Mouse (Mus musculus): ENCODE results near the gene Ier3. TPM values are rescaled to one million over a fixed set of nuclear protein-coding genes. Genes with fewer than 3 reads are reported as not detected.
A peak's percentile ranks its signal among the peaks of the same experiment; 100 is the strongest.

Gene Ier3
- polyA plus RNA-seq, 1 experiment: not detected

- no peak for TF ChIP-seq POLR2A (IDR thresholded peaks at IDR 0.05; ENCODE audit: insufficient read depth, low read depth, low read length)
- TF ChIP-seq CTCF (IDR thresholded peaks at IDR 0.05; ENCODE audit: insufficient read depth, low read depth, low read length): no peak
- WGBS: 74% methylated on average over 7 of the region's 7 CpGs
- Histone ChIP-seq H3K27ac (ENCODE audit: insufficient read depth, low read depth, low read length) (no peak overlapping the region), H3K4me3 (ENCODE audit: insufficient read depth, low read depth, low read length) (no peak overlapping the region), H3K4me1 (ENCODE audit: control insufficient read depth, insufficient read depth, low read length) (peaks cover 8% of the 10 kb centered on the region; the same call in 1 of the 2 replicates)
These were observed 5.6 kb upstream of the Ier3 start for GRCm38 (mm10) chr17:35815836-35816235.

- Histone ChIP-seq H3K27ac (ENCODE audit: insufficient read depth, low read depth, low read length) (no peak overlapping the region), H3K4me3 (ENCODE audit: insufficient read depth, low read depth, low read length) (no peak overlapping the region), H3K4me1 (ENCODE audit: control insufficient read depth, insufficient read depth, low read length) (peaks cover 13% of the 10 kb centered on the region)
- WGBS: 75% methylated on average over 8 of the region's 14 CpGs
- TF ChIP-seq CTCF (IDR thresholded peaks at IDR 0.05; ENCODE audit: insufficient read depth, low read depth, low read length) (no peak), POLR2A (IDR thresholded peaks at IDR 0.05; ENCODE audit: insufficient read depth, low read depth, low read length) (no peak)
These were observed 4.8 kb upstream of the Ier3 start for GRCm38 (mm10) chr17:35816686-35817085.

GRCm38 (mm10) chr17:35817226-35817625 lies 4.3 kb upstream of the Ier3 start:
- Histone ChIP-seq H3K4me3 (ENCODE audit: insufficient read depth, low read depth, low read length) (no peak overlapping the region), H3K4me1 (ENCODE audit: control insufficient read depth, insufficient read depth, low read length) (peaks cover 18% of the 10 kb centered on the region), H3K27ac (ENCODE audit: insufficient read depth, low read depth, low read length) (no peak overlapping the region)
- TF ChIP-seq CTCF (IDR thresholded peaks at IDR 0.05; ENCODE audit: insufficient read depth, low read depth, low read length) (no peak), POLR2A (IDR thresholded peaks at IDR 0.05; ENCODE audit: insufficient read depth, low read depth, low read length) (no peak)
- 81% methylated on average over 10 of the region's 10 CpGs for WGBS

DNA sequence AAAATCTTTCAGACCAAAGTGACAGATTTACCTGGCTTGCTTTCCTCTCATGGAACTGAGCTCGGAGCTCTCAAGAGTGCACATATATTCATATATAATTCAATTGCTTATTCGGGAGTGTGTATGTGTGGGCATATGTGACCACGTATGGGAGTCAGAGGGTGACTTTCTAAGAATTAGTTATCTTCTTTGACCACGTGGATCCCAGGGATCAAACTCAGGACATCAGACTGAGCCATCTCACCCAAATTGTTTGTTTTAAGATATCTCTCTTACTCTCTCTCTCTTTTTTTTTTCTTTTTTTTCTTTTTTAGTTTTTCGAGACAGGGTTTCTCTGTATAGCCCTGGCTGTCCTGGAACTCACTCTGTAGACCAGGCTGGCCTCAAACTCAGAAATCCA lies 1.4 kb upstream of the Ier3 start:
- H3K27ac ChIP-seq (ENCODE audit: insufficient read depth, low read depth, low read length): no peak overlapping the region
- 86% methylated on average over 5 of the region's 5 CpGs for WGBS
- H3K4me1 ChIP-seq (ENCODE audit: control insufficient read depth, insufficient read depth, low read length): peaks cover 18% of the 10 kb centered on the region
- H3K4me3 ChIP-seq (ENCODE audit: insufficient read depth, low read depth, low read length): no peak overlapping the region
- TF ChIP-seq CTCF (IDR thresholded peaks at IDR 0.05; ENCODE audit: insufficient read depth, low read depth, low read length) (no peak), POLR2A (IDR thresholded peaks at IDR 0.05; ENCODE audit: insufficient read depth, low read depth, low read length) (no peak)

GRCm38 (mm10) chr17:35822564-35822963 lies 1.1 kb downstream of the Ier3 start:
- Histone ChIP-seq H3K4me1 (ENCODE audit: control insufficient read depth, insufficient read depth, low read length) (peaks cover 18% of the 10 kb centered on the region), H3K4me3 (ENCODE audit: insufficient read depth, low read depth, low read length) (peak overlapping the region; percentile 70), H3K27ac (ENCODE audit: insufficient read depth, low read depth, low read length) (peak overlapping the region; percentile 31; the same call in 1 of the 2 replicates)
- TF ChIP-seq POLR2A (IDR thresholded peaks at IDR 0.05; ENCODE audit: insufficient read depth, low read depth, low read length) (no peak), CTCF (IDR thresholded peaks at IDR 0.05; ENCODE audit: insufficient read depth, low read depth, low read length) (no peak)
- 6% methylated on average over 11 of the region's 11 CpGs for WGBS

DNA sequence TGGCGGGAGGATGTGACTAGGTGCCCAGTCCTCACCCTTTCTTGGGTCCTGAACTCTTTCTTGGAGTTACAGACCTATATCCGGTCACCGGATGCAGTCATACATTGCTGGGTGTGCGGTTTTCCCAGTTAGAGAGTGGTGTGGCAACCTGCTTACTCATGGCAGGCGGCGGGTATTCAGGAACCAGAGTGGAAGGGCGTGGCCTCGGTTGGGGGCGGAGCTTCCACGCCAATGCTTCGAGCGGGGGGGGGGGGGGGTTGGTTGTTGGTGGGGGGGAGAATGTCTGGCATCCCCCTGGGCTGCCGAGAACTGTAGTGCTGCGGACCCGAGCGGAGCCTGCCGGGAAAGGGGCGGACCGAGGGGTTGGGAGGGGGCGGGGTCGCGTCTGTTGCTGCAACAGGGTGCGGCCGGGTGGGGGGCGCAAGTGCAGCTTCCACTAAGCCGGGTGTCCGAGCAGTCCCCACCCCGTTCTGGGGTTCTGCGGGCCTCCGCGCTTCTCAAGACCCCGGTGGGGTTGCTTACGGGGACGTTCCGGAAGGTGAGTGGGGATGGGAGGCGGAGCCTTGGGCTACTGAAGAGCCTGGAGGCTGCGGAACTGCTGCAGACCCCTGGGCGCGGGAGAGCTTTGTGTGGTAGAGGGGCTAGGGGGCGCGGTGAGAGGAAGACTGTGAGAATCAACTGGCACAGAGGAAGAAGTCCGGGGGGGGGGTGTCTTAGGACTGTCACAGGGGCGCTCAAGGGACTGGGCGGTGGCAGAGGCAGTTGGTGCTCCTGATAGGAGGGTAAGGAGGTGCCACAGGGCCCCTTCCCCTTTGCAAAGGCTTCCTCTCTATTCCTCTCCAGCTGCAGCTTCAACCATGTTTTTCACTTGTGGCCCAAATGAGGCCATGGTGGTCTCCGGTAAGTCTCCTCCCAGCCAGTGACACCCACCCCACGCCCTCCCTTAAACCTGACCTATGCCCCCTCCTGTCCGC lies 1.8 kb downstream of the Ier3 start, which contains the start of gene Flot1:
TSS of gene Flot1 (plus strand) at position 267 of the 974 bp plus-strand sequence.
- WGBS: 1% methylated on average over 41 of the region's 47 CpGs
- Histone ChIP-seq H3K4me1 (ENCODE audit: control insufficient read depth, insufficient read depth, low read length) (peaks cover 18% of the 10 kb centered on the region), H3K27ac (ENCODE audit: insufficient read depth, low read depth, low read length) (peak within 1 kb of the TSS; percentile 31; the same call in 1 of the 2 replicates), H3K4me3 (ENCODE audit: insufficient read depth, low read depth, low read length) (peak within 1 kb of the TSS; percentile 70)
- TF ChIP-seq CTCF (IDR thresholded peaks at IDR 0.05; ENCODE audit: insufficient read depth, low read depth, low read length): no peak
- TF ChIP-seq POLR2A (IDR thresholded peaks at IDR 0.05; ENCODE audit: insufficient read depth, low read depth, low read length): no peak

DNA sequence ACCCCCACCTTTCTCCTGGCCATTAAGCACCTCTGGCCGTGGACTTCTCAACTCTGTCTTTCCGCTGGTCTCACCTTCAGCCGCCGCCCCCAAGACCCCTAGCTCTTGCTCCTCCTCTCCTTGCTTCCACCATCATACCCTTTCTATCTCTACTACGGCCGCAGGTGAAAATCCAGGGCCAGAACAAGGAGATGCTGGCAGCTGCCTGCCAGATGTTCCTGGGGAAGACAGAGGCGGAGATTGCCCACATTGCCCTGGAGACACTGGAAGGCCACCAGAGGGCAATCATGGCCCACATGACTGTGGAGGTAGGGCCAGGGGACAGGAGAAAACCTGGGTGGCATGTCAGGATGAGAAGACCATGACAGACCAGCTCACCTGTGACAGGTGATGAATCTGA lies 2.9 kb downstream of the Ier3 start:
- WGBS: 80% methylated on average over 7 of the region's 7 CpGs
- H3K4me1 ChIP-seq (ENCODE audit: control insufficient read depth, insufficient read depth, low read length): peaks cover 18% of the 10 kb centered on the region
- no peak overlapping the region for H3K4me3 ChIP-seq (ENCODE audit: insufficient read depth, low read depth, low read length)
- TF ChIP-seq CTCF (IDR thresholded peaks at IDR 0.05; ENCODE audit: insufficient read depth, low read depth, low read length) (no peak), POLR2A (IDR thresholded peaks at IDR 0.05; ENCODE audit: insufficient read depth, low read depth, low read length) (no peak)
- H3K27ac ChIP-seq (ENCODE audit: insufficient read depth, low read depth, low read length): no peak overlapping the region

GRCm38 (mm10) chr17:35825109-35825850 lies 3.8 kb downstream of the Ier3 start:
- Histone ChIP-seq H3K27ac (ENCODE audit: insufficient read depth, low read depth, low read length) (no peak overlapping the region), H3K4me3 (ENCODE audit: insufficient read depth, low read depth, low read length) (no peak overlapping the region), H3K4me1 (ENCODE audit: control insufficient read depth, insufficient read depth, low read length) (peaks cover 21% of the 10 kb centered on the region)
- WGBS: 89% methylated on average over 13 of the region's 13 CpGs
- no peak for TF ChIP-seq POLR2A (IDR thresholded peaks at IDR 0.05; ENCODE audit: insufficient read depth, low read depth, low read length)
- TF ChIP-seq CTCF (IDR thresholded peaks at IDR 0.05; ENCODE audit: insufficient read depth, low read depth, low read length): no peak

Measured in olfactory bulb, adult 2 months (tissue).